Mouse (Mus musculus): ENCODE measurements at regions not wholly inside any gene's neighbourhood (a gene's known extent, or its start where the extent isn't known, plus 50 kb on each side); places are given as distances from the start of the nearest gene placed in this dataset.

GRCm38 (mm10) chr2:114340578-114341293 lies 139.5 kb upstream of the Zfp770 start:
- WGBS: 87% methylated on average over 9 of the region's 9 CpGs
- no peak for ATAC-seq (ENCODE audit: insufficient number of reproducible peaks, low FRiP score, low TSS enrichment, low read depth)
- Histone ChIP-seq H3K27me3 (ENCODE audit: control insufficient read depth, insufficient read depth, low read length) (no peaks in the 10 kb centered on the region), H3K27ac (replicated peaks; ENCODE audit: low read depth, low read length) (no peak overlapping the region), H3K9ac (ENCODE audit: low read length) (no peak overlapping the region), H3K36me3 (ENCODE audit: control insufficient read depth, insufficient read depth, low read length) (no peaks in the 10 kb centered on the region), H3K4me3 (ENCODE audit: low read depth, low read length) (no peak overlapping the region), H3K4me2 (ENCODE audit: low read depth, severe bottlenecking) (no peak overlapping the region), H3K9me3 (ENCODE audit: control insufficient read depth, low read length) (no peaks in the 10 kb centered on the region), H3K4me1 (ENCODE audit: control insufficient read depth, insufficient read depth, low read length) (no peaks in the 10 kb centered on the region)
- no peak for DNase-seq (ENCODE audit: low spot score)

GRCm38 (mm10) chr2:114301746-114302145 lies 100.5 kb upstream of the Zfp770 start:
- no peak overlapping the region for H3K4me2 ChIP-seq (ENCODE audit: low read depth, severe bottlenecking)
- no peaks in the 10 kb centered on the region for H3K27me3 ChIP-seq (ENCODE audit: control insufficient read depth, insufficient read depth, low read length)
- DNase-seq (ENCODE audit: low spot score): no peak
- no peak overlapping the region for H3K4me3 ChIP-seq (ENCODE audit: low read depth, low read length)
- WGBS: 84% methylated on average over 3 of the region's 3 CpGs
- no peak overlapping the region for H3K9ac ChIP-seq (ENCODE audit: low read length)
- no peaks in the 10 kb centered on the region for H3K36me3 ChIP-seq (ENCODE audit: control insufficient read depth, insufficient read depth, low read length)
- no peak for ATAC-seq (ENCODE audit: insufficient number of reproducible peaks, low FRiP score, low TSS enrichment, low read depth)
- H3K27ac ChIP-seq (replicated peaks; ENCODE audit: low read depth, low read length): no peak overlapping the region
- H3K9me3 ChIP-seq (ENCODE audit: control insufficient read depth, low read length): no peaks in the 10 kb centered on the region
- no peaks in the 10 kb centered on the region for H3K4me1 ChIP-seq (ENCODE audit: control insufficient read depth, insufficient read depth, low read length)

DNA sequence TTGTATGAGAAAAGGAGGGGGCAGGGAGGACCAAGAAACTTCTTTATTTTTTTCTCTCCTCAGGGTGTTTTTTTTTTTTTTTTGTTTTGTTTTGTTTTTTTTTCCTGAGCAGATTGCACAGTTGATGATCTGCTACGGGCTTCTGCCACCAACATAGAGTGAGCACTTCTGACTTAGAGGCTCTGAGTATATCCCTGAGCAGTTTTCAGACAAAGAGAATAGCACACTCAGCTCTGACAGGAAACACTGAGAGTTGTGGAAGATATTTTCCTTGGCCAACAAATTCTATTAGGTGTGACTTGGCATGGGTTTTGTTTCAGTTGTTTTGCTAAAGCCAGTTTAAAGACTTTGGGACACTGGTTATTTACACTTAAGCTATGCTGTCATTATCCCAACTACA lies 93.8 kb upstream of the Zfp770 start:
- H3K4me3 ChIP-seq (ENCODE audit: low read depth, low read length): no peak overlapping the region
- H3K9me3 ChIP-seq (ENCODE audit: control insufficient read depth, low read length): no peaks in the 10 kb centered on the region
- no peaks in the 10 kb centered on the region for H3K36me3 ChIP-seq (ENCODE audit: control insufficient read depth, insufficient read depth, low read length)
- no peak overlapping the region for H3K4me2 ChIP-seq (ENCODE audit: low read depth, severe bottlenecking)
- no peak for DNase-seq (ENCODE audit: low spot score)
- H3K9ac ChIP-seq (ENCODE audit: low read length): no peak overlapping the region
- WGBS: 86% methylated on average over 1 of the region's 1 CpGs
- no peak for ATAC-seq (ENCODE audit: insufficient number of reproducible peaks, low FRiP score, low TSS enrichment, low read depth)
- no peaks in the 10 kb centered on the region for H3K4me1 ChIP-seq (ENCODE audit: control insufficient read depth, insufficient read depth, low read length)
- no peak overlapping the region for H3K27ac ChIP-seq (replicated peaks; ENCODE audit: low read depth, low read length)
- no peaks in the 10 kb centered on the region for H3K27me3 ChIP-seq (ENCODE audit: control insufficient read depth, insufficient read depth, low read length)

DNA sequence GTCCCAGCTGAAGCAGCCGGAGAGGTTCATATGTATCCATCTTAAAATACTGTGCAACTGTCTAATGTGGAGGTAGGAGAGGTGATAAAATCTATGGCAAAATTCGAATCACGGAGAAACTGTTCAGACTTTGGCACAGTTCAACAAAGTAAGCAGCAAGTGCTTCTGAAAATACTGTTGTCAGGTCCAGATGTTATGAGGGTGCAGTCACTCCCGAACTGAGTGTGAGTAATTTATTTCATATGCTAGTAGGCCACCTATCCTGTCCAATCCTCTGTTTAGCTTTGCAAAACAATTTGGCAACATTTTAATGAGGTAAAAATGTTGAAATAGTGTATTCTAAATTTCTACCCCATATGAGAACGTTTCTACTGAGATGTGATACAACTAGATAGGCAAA lies 90.1 kb upstream of the Zfp770 start:
- H3K4me2 ChIP-seq (ENCODE audit: low read depth, severe bottlenecking): no peak overlapping the region
- H3K27ac ChIP-seq (replicated peaks; ENCODE audit: low read depth, low read length): no peak overlapping the region
- no peak overlapping the region for H3K4me3 ChIP-seq (ENCODE audit: low read depth, low read length)
- DNase-seq (ENCODE audit: low spot score) (no peak), ATAC-seq (ENCODE audit: insufficient number of reproducible peaks, low FRiP score, low TSS enrichment, low read depth) (no peak)
- no peak overlapping the region for H3K9ac ChIP-seq (ENCODE audit: low read length)
- no peaks in the 10 kb centered on the region for H3K27me3 ChIP-seq (ENCODE audit: control insufficient read depth, insufficient read depth, low read length)
- no peaks in the 10 kb centered on the region for H3K9me3 ChIP-seq (ENCODE audit: control insufficient read depth, low read length)
- 74% methylated on average over 5 of the region's 5 CpGs for WGBS
- H3K4me1 ChIP-seq (ENCODE audit: control insufficient read depth, insufficient read depth, low read length): no peaks in the 10 kb centered on the region
- H3K36me3 ChIP-seq (ENCODE audit: control insufficient read depth, insufficient read depth, low read length): no peaks in the 10 kb centered on the region

DNA sequence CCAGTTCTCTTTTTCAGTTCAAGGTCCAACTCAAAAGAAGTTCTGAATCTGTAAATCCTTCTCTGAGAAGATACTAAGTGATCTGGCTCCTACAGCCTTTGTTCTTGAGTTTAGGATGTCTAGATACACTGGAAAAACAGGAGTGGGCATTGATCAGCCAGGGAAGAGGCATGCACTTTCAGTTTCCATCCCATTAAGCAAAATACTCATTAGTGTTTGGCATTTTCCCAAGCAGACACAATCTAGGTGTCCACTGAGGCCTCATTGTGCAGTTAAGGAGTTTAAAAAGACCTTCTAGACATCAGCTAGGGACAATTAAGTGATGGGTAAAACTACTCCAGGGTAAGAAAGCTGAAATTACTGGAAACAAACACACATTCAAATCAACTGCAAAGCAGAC lies 74.3 kb upstream of the Zfp770 start:
- Histone ChIP-seq H3K4me3 (ENCODE audit: low read depth, low read length) (no peak overlapping the region), H3K9ac (ENCODE audit: low read length) (no peak overlapping the region), H3K4me2 (ENCODE audit: low read depth, severe bottlenecking) (no peak overlapping the region), H3K4me1 (ENCODE audit: control insufficient read depth, insufficient read depth, low read length) (no peaks in the 10 kb centered on the region), H3K27ac (replicated peaks; ENCODE audit: low read depth, low read length) (no peak overlapping the region), H3K27me3 (ENCODE audit: control insufficient read depth, insufficient read depth, low read length) (no peaks in the 10 kb centered on the region), H3K36me3 (ENCODE audit: control insufficient read depth, insufficient read depth, low read length) (no peaks in the 10 kb centered on the region), H3K9me3 (ENCODE audit: control insufficient read depth, low read length) (no peaks in the 10 kb centered on the region)
- ATAC-seq (ENCODE audit: insufficient number of reproducible peaks, low FRiP score, low TSS enrichment, low read depth): no peak
- no peak for DNase-seq (ENCODE audit: low spot score)

DNA sequence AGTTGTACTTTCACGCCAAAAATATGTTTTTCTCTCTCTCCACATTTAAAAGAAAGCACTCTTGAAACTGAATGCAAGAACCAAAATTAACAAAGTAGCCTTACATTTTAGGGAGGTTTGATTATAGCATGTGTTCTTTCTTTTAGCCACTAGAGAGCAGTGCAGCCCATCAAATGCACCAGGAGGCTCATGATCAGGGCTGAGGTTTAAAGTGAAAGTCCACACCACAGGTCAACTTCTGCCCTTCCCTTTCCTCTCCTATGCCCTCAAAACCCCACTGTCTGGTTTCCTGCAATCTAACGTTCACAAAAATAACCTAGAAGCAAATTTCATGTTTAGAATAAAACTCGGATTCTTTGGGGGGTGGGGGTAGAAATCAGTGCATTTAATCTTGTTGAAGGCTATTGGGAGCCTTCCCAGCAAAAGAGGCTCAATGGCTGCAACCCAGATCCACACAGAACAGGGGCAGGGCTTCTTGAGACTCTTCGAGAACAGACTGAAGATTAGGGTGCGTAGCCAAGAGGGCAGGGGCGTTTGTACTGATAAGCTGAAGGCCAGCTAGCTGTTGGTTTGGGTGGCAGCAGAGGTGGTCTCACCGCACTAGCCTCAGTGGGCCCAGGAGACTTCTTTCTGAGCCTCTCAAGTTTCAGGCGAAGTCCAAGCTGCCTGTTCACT lies 59.3 kb upstream of the Zfp770 start:
- H3K9me3 ChIP-seq (ENCODE audit: control insufficient read depth, low read length): no peaks in the 10 kb centered on the region
- H3K27ac ChIP-seq (replicated peaks; ENCODE audit: low read depth, low read length): no peak overlapping the region
- DNase-seq (ENCODE audit: low spot score) (peak; percentile 64), ATAC-seq (ENCODE audit: insufficient number of reproducible peaks, low FRiP score, low TSS enrichment, low read depth) (no peak)
- H3K4me2 ChIP-seq (ENCODE audit: low read depth, severe bottlenecking): no peak overlapping the region
- no peak overlapping the region for H3K9ac ChIP-seq (ENCODE audit: low read length)
- H3K4me1 ChIP-seq (ENCODE audit: control insufficient read depth, insufficient read depth, low read length): no peaks in the 10 kb centered on the region
- H3K36me3 ChIP-seq (ENCODE audit: control insufficient read depth, insufficient read depth, low read length): no peaks in the 10 kb centered on the region
- 41% methylated on average over 8 of the region's 8 CpGs for WGBS
- H3K27me3 ChIP-seq (ENCODE audit: control insufficient read depth, insufficient read depth, low read length): no peaks in the 10 kb centered on the region
- H3K4me3 ChIP-seq (ENCODE audit: low read depth, low read length): no peak overlapping the region

GRCm38 (mm10) chr2:114259539-114259938 lies 58.3 kb upstream of the Zfp770 start:
- 72% methylated on average over 4 of the region's 4 CpGs for WGBS

More at GRCm38 (mm10) chr2:114259539-114259938, 58.3 kb upstream of the Zfp770 start:
- DNase-seq (ENCODE audit: low spot score): no peak
- Histone ChIP-seq H3K9me3 (ENCODE audit: control insufficient read depth, low read length) (no peaks in the 10 kb centered on the region), H3K4me2 (ENCODE audit: low read depth, severe bottlenecking) (no peak overlapping the region), H3K27me3 (ENCODE audit: control insufficient read depth, insufficient read depth, low read length) (no peaks in the 10 kb centered on the region), H3K36me3 (ENCODE audit: control insufficient read depth, insufficient read depth, low read length) (no peaks in the 10 kb centered on the region), H3K9ac (ENCODE audit: low read length) (no peak overlapping the region), H3K27ac (replicated peaks; ENCODE audit: low read depth, low read length) (no peak overlapping the region), H3K4me1 (ENCODE audit: control insufficient read depth, insufficient read depth, low read length) (no peaks in the 10 kb centered on the region), H3K4me3 (ENCODE audit: low read depth, low read length) (no peak overlapping the region)
- ATAC-seq (ENCODE audit: insufficient number of reproducible peaks, low FRiP score, low TSS enrichment, low read depth): no peak
